Mouse (Mus musculus) embryonic facial prominence, embryonic 11.5 days (tissue): ENCODE results near the gene Ldlrad2. TPM values are rescaled to one million over a fixed set of nuclear protein-coding genes. Genes with fewer than 3 reads are reported as not detected.

Source experiments
- ATAC-seq: fragments of 200-750 bp; cut with Nextera tagmentation; replicated peaks from 2 replicates; pipeline ENCODE4 v1.8.0; 2017; ENCODE audit warnings: low read depth; ENCODE audit not compliant: insufficient number of reproducible peaks, low FRiP score, low TSS enrichment
- DNase-seq: peaks from one replicate; pipeline ENCODE4 v3.0.0-alpha.2; 2015; ENCODE audit warnings: low spot score
- H3K27ac ChIP-seq: fragments of 300-500 bp; sonication (generic); replicated peaks from 2 replicates; pipeline ENCODE4 v1.5.1; 2014; ENCODE audit warnings: mild to moderate bottlenecking, low read depth, low read length, control low read depth
- H3K27me3 ChIP-seq: fragments of 300-500 bp; sonication (generic); 2 replicates; pipeline ENCODE4 v1.6.1; 2014; ENCODE audit warnings: mild to moderate bottlenecking, low read length, moderate library complexity, mixed read lengths; ENCODE audit not compliant: control insufficient read depth, insufficient read depth
- H3K36me3 ChIP-seq: fragments of 300-500 bp; sonication (generic); replicated peaks from 2 replicates; pipeline ENCODE4 v1.6.1; 2014; ENCODE audit warnings: low read depth, mild to moderate bottlenecking, low read length, moderate library complexity, mixed read lengths; ENCODE audit not compliant: control insufficient read depth, insufficient read depth
- H3K4me1 ChIP-seq: fragments of 300-500 bp; sonication (generic); 2 replicates; pipeline ENCODE4 v1.6.1; 2014; ENCODE audit warnings: low read length, mixed read lengths; ENCODE audit not compliant: control insufficient read depth, insufficient read depth
- H3K4me2 ChIP-seq: fragments of 300-500 bp; sonication (generic); 2 replicates; pipeline ENCODE4 v1.6.1; 2014; ENCODE audit warnings: low read depth, mild to moderate bottlenecking, control low read depth, low read length, moderate library complexity
- H3K4me3 ChIP-seq: fragments of 300-500 bp; sonication (generic); 2 replicates; pipeline ENCODE4 v1.5.1; 2014; ENCODE audit warnings: low read depth, low read length, control low read depth
- H3K9ac ChIP-seq: fragments of 300-500 bp; sonication (generic); replicated peaks from 2 replicates; pipeline ENCODE4 v1.6.1; 2014; ENCODE audit warnings: mild to moderate bottlenecking, control low read depth, low read length
- H3K9me3 ChIP-seq: fragments of 300-500 bp; sonication (generic); replicated peaks from 2 replicates; pipeline ENCODE4 v1.6.1; 2016; ENCODE audit warnings: mild to moderate bottlenecking, low read length, inconsistent platforms, mixed read lengths; ENCODE audit not compliant: control insufficient read depth
- WGBS: fragments of 180-500 bp; shearing (Covaris S2); extraction: QIAGEN DNeasy Blood & Tissue Kit; methylation state at CpG from one replicate; pipeline ENCODE4 v1.1.7; 2014; 5-methylcytosine and 5-hydroxymethylcytosine counted together
- microRNA-seq: library from miRNA; unstranded; fragments of <30 nt; microRNA quantifications from one replicate; pipeline ENCODE4, GENCODE M21; 2016; ENCODE audit warnings: borderline number of aligned reads
- polyA plus RNA-seq: library from polyadenylated mRNA; unstranded; fragments of >200 nt; fragmentation: Nextera tagmentation; extraction: Ambion mirVana; gene quantifications from 2 replicates; pipeline ENCODE4 v1.2.1, GENCODE M21; 2014

Gene Ldlrad2
- polyA plus RNA-seq, 1 experiment from 2014 or later, result not detected

- no peaks in the 10 kb centered on the region for H3K4me1 ChIP-seq
- H3K36me3 ChIP-seq, result peaks cover 9% of the 10 kb centered on the region
- WGBS, result 93% methylated on average over 9 of the region's 9 CpGs
- H3K4me2 ChIP-seq, result no peak overlapping the region
- no peak overlapping the region for H3K4me3 ChIP-seq
- no peaks in the 10 kb centered on the region for H3K27me3 ChIP-seq
- DNase-seq (no peak), ATAC-seq (no peak)
- H3K9ac ChIP-seq, result no peak overlapping the region
- H3K9me3 ChIP-seq, result no peaks in the 10 kb centered on the region
- no peak overlapping the region for H3K27ac ChIP-seq
Measured at GRCm38 (mm10) chr4:137545568-137545967, 28.8 kb downstream of the Ldlrad2 start.

- Histone ChIP-seq H3K27me3 (no peaks in the 10 kb centered on the region), H3K27ac (no peak overlapping the region), H3K9ac (no peak overlapping the region), H3K4me2 (no peak overlapping the region), H3K36me3 (peaks cover 10% of the 10 kb centered on the region; the same call in 1 of the 2 replicates), H3K4me1 (no peaks in the 10 kb centered on the region), H3K4me3 (no peak overlapping the region), H3K9me3 (no peaks in the 10 kb centered on the region)
- no peak for ATAC-seq
- 90% methylated on average over 10 of the region's 10 CpGs for WGBS
- no peak for DNase-seq
Measured at GRCm38 (mm10) chr4:137542968-137543367, 31.4 kb downstream of the Ldlrad2 start.

- DNase-seq, result no peak
- 63% methylated on average over 14 of the region's 14 CpGs for WGBS
- H3K36me3 ChIP-seq, result peaks cover 7% of the 10 kb centered on the region; the same call in 1 of the 2 replicates
- no peak overlapping the region for H3K9ac ChIP-seq
- no peak for ATAC-seq
- H3K9me3 ChIP-seq, result no peaks in the 10 kb centered on the region
- no peaks in the 10 kb centered on the region for H3K4me1 ChIP-seq
- no peak overlapping the region for H3K27ac ChIP-seq
- no peak overlapping the region for H3K4me2 ChIP-seq
- H3K4me3 ChIP-seq, result no peak overlapping the region
- no peaks in the 10 kb centered on the region for H3K27me3 ChIP-seq
Measured at GRCm38 (mm10) chr4:137540356-137540755, 34.0 kb downstream of the Ldlrad2 start.

- Histone ChIP-seq H3K27ac (no peak overlapping the region), H3K4me2 (no peak overlapping the region), H3K27me3 (no peaks in the 10 kb centered on the region), H3K36me3 (peaks cover 5% of the 10 kb centered on the region; the same call in 1 of the 2 replicates), H3K9me3 (no peaks in the 10 kb centered on the region), H3K4me1 (no peaks in the 10 kb centered on the region), H3K9ac (no peak overlapping the region), H3K4me3 (no peak overlapping the region)
- no peak for ATAC-seq
- WGBS, result 87% methylated on average over 6 of the region's 6 CpGs
- DNase-seq, result no peak
Measured at GRCm38 (mm10) chr4:137527872-137528271, 46.5 kb downstream of the Ldlrad2 start.

- Histone ChIP-seq H3K4me2 (no peak overlapping the region), H3K4me3 (no peak overlapping the region), H3K27me3 (no peaks in the 10 kb centered on the region), H3K27ac (no peak overlapping the region), H3K9ac (no peak overlapping the region), H3K9me3 (no peaks in the 10 kb centered on the region), H3K36me3 (peaks cover 5% of the 10 kb centered on the region; the same call in 1 of the 2 replicates), H3K4me1 (no peaks in the 10 kb centered on the region)
- no peak for DNase-seq
- no peak for ATAC-seq
- 86% methylated on average over 4 of the region's 4 CpGs for WGBS
Measured at GRCm38 (mm10) chr4:137527368-137527767, 47.0 kb downstream of the Ldlrad2 start.

GRCm38 (mm10) chr4:137525426-137525825 lies 48.9 kb downstream of the Ldlrad2 start:
- DNase-seq (no peak), ATAC-seq (no peak)
- H3K36me3 ChIP-seq, result peaks cover 5% of the 10 kb centered on the region; the same call in 1 of the 2 replicates
- 100% methylated on average over 1 of the region's 1 CpGs for WGBS
- no peak overlapping the region for H3K9ac ChIP-seq
- no peaks in the 10 kb centered on the region for H3K9me3 ChIP-seq
- H3K27ac ChIP-seq, result no peak overlapping the region
- no peak overlapping the region for H3K4me2 ChIP-seq
- no peaks in the 10 kb centered on the region for H3K4me1 ChIP-seq
- no peak overlapping the region for H3K4me3 ChIP-seq
- no peaks in the 10 kb centered on the region for H3K27me3 ChIP-seq

Small RNA genes lying within 50 kb of the gene (microRNA-seq; reads per million reads assigned to microRNA genes)
- gene Mir7018, result 2.8 reads per million

Other genes starting within 250 kb of the Ldlrad2 start
- 772 and 781 TPM in 2 replicates for gene Cdc42, start 216.8 kb downstream of the Ldlrad2 start, polyA plus RNA-seq
- not detected in 2 replicates for gene Cela3a, start 164.8 kb downstream of the Ldlrad2 start, polyA plus RNA-seq
- not detected in 2 replicates for gene Cela3b, start 144.0 kb downstream of the Ldlrad2 start, polyA plus RNA-seq
- gene 1700013G24Rik, start 121.3 kb downstream of the Ldlrad2 start, polyA plus RNA-seq, result not detected in 2 replicates
- gene Hspg2, start 105.8 kb downstream of the Ldlrad2 start, polyA plus RNA-seq, result 14.4 and 17.6 TPM in 2 replicates
- 76.7 and 84.0 TPM in 2 replicates for gene Usp48, start 19.2 kb upstream of the Ldlrad2 start, polyA plus RNA-seq
- gene Rap1gap, start 90.2 kb upstream of the Ldlrad2 start, polyA plus RNA-seq, result 5.7 and 6.9 TPM in 2 replicates
- 9.9 and 10.8 TPM in 2 replicates for gene Alpl, start 221.8 kb upstream of the Ldlrad2 start, polyA plus RNA-seq